ENCODE assay signal across 7 mouse cellular contexts in the genomic region with DNA sequence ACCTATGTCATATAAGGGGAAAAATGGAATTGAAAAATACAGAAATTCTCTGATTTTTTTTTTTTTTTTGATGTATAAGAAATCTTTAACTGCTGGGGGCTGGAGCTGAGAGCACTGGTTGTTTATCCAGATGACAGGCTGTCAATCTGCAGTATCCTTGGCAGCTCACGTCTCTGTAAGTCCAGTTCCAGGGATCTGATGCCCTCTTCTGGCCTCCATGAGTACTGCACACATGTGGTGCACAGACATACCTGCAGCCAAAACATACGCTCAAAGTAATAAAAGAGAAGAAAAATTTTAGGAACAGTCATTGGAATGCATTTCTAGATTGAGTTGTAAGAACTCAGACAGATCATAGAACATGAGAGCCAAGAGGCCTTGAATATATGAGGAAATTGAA.
DNase-seq lines count a peak whose midpoint lies in the region; TF ChIP-seq lines count a peak whose summit lies in the region.

No protein-coding gene starts in this region.

- no peak for TF ChIP-seq POLR2A in brain, embryonic 14.5 days (IDR thresholded peaks at IDR 0.05; ENCODE audit: borderline replicate concordance, extremely low read depth, insufficient read depth, insufficient read length, poor library complexity, severe bottlenecking)

- peak; percentile 16 to 26 for DNase-seq in kidney, postnatal 4 days
- DNase-seq in kidney, postnatal 25 days, result no peak
- DNase-seq in thymus, postnatal 14 days, result peak; percentile 38
- DNase-seq in thymus, adult 18-20 months, result no peak
- no peak for DNase-seq in brain, embryonic 14.5 days (ENCODE audit: low read depth)
- no peak for DNase-seq in urinary bladder, postnatal 25 days (ENCODE audit: low spot score)
- no peak for DNase-seq in adipocyte (ENCODE audit: low spot score)

- peak; percentile 25; the same call in 1 of the 2 replicates for TF ChIP-seq CTCF in brain, embryonic 14.5 days (IDR thresholded peaks at IDR 0.05; ENCODE audit: borderline replicate concordance, extremely low read depth, insufficient read depth, insufficient read length)

Comparison
In these comparisons a context has a peak if more than half of its experiments do, and no peak if none do; other contexts are left out.
1. DNase-seq: peak in kidney, postnatal 4 days (2 of 2) and thymus, postnatal 14 days (single experiment); none in kidney, postnatal 25 days (0 of 2), thymus, adult 18-20 months (0 of 2), brain, embryonic 14.5 days (single experiment), urinary bladder, postnatal 25 days (single experiment) and adipocyte (single experiment).